Mouse (Mus musculus) adrenal gland, postnatal 25 days (tissue): Measurements from ENCODE around the gene Gpat2. TPM values are rescaled to one million over a fixed set of nuclear protein-coding genes. Genes with fewer than 3 reads are reported as not detected.

Source experiments
- total RNA-seq: library from RNA; stranded (reverse); gene quantifications from 2 replicates; pipeline ENCODE4 v1.2.3, GENCODE M21; 2021

Gene Gpat2
- total RNA-seq, 1 experiment from 2014 or later: 0.43 TPM

Other genes starting within 250 kb of the Gpat2 start
- 1.7 and 2.0 TPM in 2 replicates for gene 1810024B03Rik, start 216.9 kb upstream of the Gpat2 start, total RNA-seq
- gene Snrnp200, start 216.8 kb upstream of the Gpat2 start, total RNA-seq: 75.5 and 84.1 TPM in 2 replicates
- gene Ciao1, start 177.4 kb upstream of the Gpat2 start, total RNA-seq: 81.8 and 94.5 TPM in 2 replicates
- gene Tmem127, start 177.3 kb upstream of the Gpat2 start, total RNA-seq: 72.3 and 79.3 TPM in 2 replicates
- gene Stard7, start 155.0 kb upstream of the Gpat2 start, total RNA-seq: 110 and 117 TPM in 2 replicates
- gene Dusp2, start 89.0 kb upstream of the Gpat2 start, total RNA-seq: 0.49 TPM in 1 of 2 replicates, not detected in the other
- not detected in 2 replicates for gene Astl, start 86.6 kb upstream of the Gpat2 start, total RNA-seq
- 1.4 and 2.0 TPM in 2 replicates for gene Adra2b, start 62.0 kb upstream of the Gpat2 start, total RNA-seq
- gene Fahd2a, start 19.4 kb downstream of the Gpat2 start, total RNA-seq: 42.0 and 46.8 TPM in 2 replicates
- gene Kcnip3, start 96.9 kb downstream of the Gpat2 start, total RNA-seq: 4.8 and 6.0 TPM in 2 replicates
- 0.18 TPM in 1 of 2 replicates, not detected in the other for gene Prom2, start 116.3 kb downstream of the Gpat2 start, total RNA-seq
- gene Zfp661, start 161.9 kb downstream of the Gpat2 start, total RNA-seq: 4.5 and 4.8 TPM in 2 replicates
- gene Mrps5, start 162.0 kb downstream of the Gpat2 start, total RNA-seq: 97.4 and 98.4 TPM in 2 replicates
- 5.4 and 5.7 TPM in 2 replicates for gene Mal, start 231.5 kb downstream of the Gpat2 start, total RNA-seq